Mouse (Mus musculus) olfactory bulb, adult 2 months (tissue): ENCODE data around the gene Znrf1. TPM values are rescaled to one million over a fixed set of nuclear protein-coding genes. Genes with fewer than 3 reads are reported as not detected.
A peak's percentile ranks its signal among the peaks of the same experiment; 100 is the strongest.

Source experiments
- H3K27ac ChIP-seq: fragments of 200-500 bp; 2 replicates; pipeline ENCODE4 v1.5.1; 2012; ENCODE audit warnings: low read depth, low read length; ENCODE audit not compliant: insufficient read depth
- H3K4me1 ChIP-seq: fragments of 200-500 bp; 2 replicates; pipeline ENCODE4 v1.6.1; 2012; ENCODE audit warnings: low read length; ENCODE audit not compliant: control insufficient read depth, insufficient read depth
- H3K4me3 ChIP-seq: fragments of 200-500 bp; 2 replicates; pipeline ENCODE4 v1.5.1; 2012; ENCODE audit warnings: mild to moderate bottlenecking, low read depth, low read length, moderate library complexity; ENCODE audit not compliant: insufficient read depth
- CTCF ChIP-seq: fragments of 200-500 bp; IDR thresholded peaks from 2 replicates; pipeline ENCODE4 v1.5.1; 2012; ENCODE audit warnings: low read depth, mild to moderate bottlenecking, low read length, moderate library complexity; ENCODE audit not compliant: insufficient read depth
- POLR2A ChIP-seq: fragments of 200-500 bp; IDR thresholded peaks from 2 replicates; pipeline ENCODE4 v1.6.1; 2012; ENCODE audit warnings: mild to moderate bottlenecking, low read depth, low read length, moderate library complexity; ENCODE audit not compliant: insufficient read depth
- WGBS: fragments of 180-500 bp; shearing (Covaris S2); methylation state at CpG from one replicate; pipeline ENCODE4 v1.1.7; 2018; 5-methylcytosine and 5-hydroxymethylcytosine counted together
- polyA plus RNA-seq: library from polyadenylated mRNA; stranded (reverse); fragments of >200 nt; gene quantifications from 2 replicates; pipeline ENCODE4 v1.2.4, GENCODE M21; 2012; ENCODE audit warnings: low replicate concordance; ENCODE audit not compliant: missing spikeins, insufficient read depth, insufficient read length

The Znrf1 gene
- polyA plus RNA-seq, 1 experiment, result not detected

GRCm38 (mm10) chr8:111539422-111540076, 3.7 kb downstream of the Znrf1 start:
- peak overlapping the region; percentile 59 for H3K27ac ChIP-seq
- H3K4me1 ChIP-seq, result peaks cover 12% of the 10 kb centered on the region
- H3K4me3 ChIP-seq, result peak overlapping the region; percentile 20
- WGBS, result 12% methylated on average over 10 of the region's 10 CpGs
- TF ChIP-seq POLR2A (no peak), CTCF (no peak)

- Histone ChIP-seq H3K27ac (0 out of 2 replicates have a peak overlapping the region, but pooled peaks have one; percentile 37), H3K4me3 (no peak overlapping the region), H3K4me1 (peaks cover 20% of the 10 kb centered on the region)
- WGBS, result 79% methylated on average over 9 of the region's 9 CpGs
- TF ChIP-seq POLR2A, result no peak
- TF ChIP-seq CTCF, result no peak
These were observed 7.9 kb downstream of the Znrf1 start for GRCm38 (mm10) chr8:111543712-111544380.

GRCm38 (mm10) chr8:111545406-111546156, 9.7 kb downstream of the Znrf1 start:
- TF ChIP-seq POLR2A (no peak), CTCF (no peak)
- H3K4me3 ChIP-seq, result no peak overlapping the region
- H3K27ac ChIP-seq, result 0 out of 2 replicates have a peak overlapping the region, but pooled peaks have one; percentile 38
- 82% methylated on average over 8 of the region's 8 CpGs for WGBS
- peaks cover 27% of the 10 kb centered on the region for H3K4me1 ChIP-seq

- TF ChIP-seq POLR2A, result no peak
- TF ChIP-seq CTCF, result no peak
- WGBS, result 54% methylated on average over 3 of the region's 3 CpGs
- peak overlapping the region; percentile 80 for H3K27ac ChIP-seq
- H3K4me1 ChIP-seq, result peaks cover 23% of the 10 kb centered on the region
- no peak overlapping the region for H3K4me3 ChIP-seq
These were observed 11.2 kb downstream of the Znrf1 start for GRCm38 (mm10) chr8:111547144-111547543.

GRCm38 (mm10) chr8:111548201-111548600, 12.3 kb downstream of the Znrf1 start:
- no peak overlapping the region for H3K27ac ChIP-seq
- TF ChIP-seq CTCF (no peak), POLR2A (no peak)
- H3K4me1 ChIP-seq, result peaks cover 22% of the 10 kb centered on the region
- no peak overlapping the region for H3K4me3 ChIP-seq
- WGBS, result 73% methylated on average over 6 of the region's 6 CpGs

GRCm38 (mm10) chr8:111550002-111550870, 14.3 kb downstream of the Znrf1 start:
- 55% methylated on average over 9 of the region's 9 CpGs for WGBS
- H3K4me3 ChIP-seq, result no peak overlapping the region
- H3K4me1 ChIP-seq, result peaks cover 23% of the 10 kb centered on the region
- TF ChIP-seq POLR2A, result no peak
- no peak for TF ChIP-seq CTCF
- peak overlapping the region; percentile 54; the same call in 1 of the 2 replicates for H3K27ac ChIP-seq

- Histone ChIP-seq H3K27ac (no peak overlapping the region), H3K4me1 (peaks cover 28% of the 10 kb centered on the region), H3K4me3 (no peak overlapping the region)
- TF ChIP-seq CTCF (no peak), POLR2A (no peak)
- 45% methylated on average over 8 of the region's 8 CpGs for WGBS
These were observed 15.7 kb downstream of the Znrf1 start for GRCm38 (mm10) chr8:111551511-111552130.

GRCm38 (mm10) chr8:111561824-111562223, 25.9 kb downstream of the Znrf1 start:
- WGBS, result 55% methylated on average over 4 of the region's 4 CpGs
- Histone ChIP-seq H3K4me1 (peaks cover 12% of the 10 kb centered on the region), H3K27ac (no peak overlapping the region), H3K4me3 (no peak overlapping the region)
- no peak for TF ChIP-seq POLR2A
- no peak for TF ChIP-seq CTCF
